Mouse (Mus musculus): ENCODE measurements at regions not wholly inside any gene's neighbourhood (a gene's known extent, or its start where the extent isn't known, plus 50 kb on each side); places are given as distances from the start of the nearest gene placed in this dataset.

- DNase-seq (ENCODE audit: low spot score in 2 of 2): no peak
Observed at GRCm38 (mm10) chr13:52362266-52362665, 168.8 kb downstream of the Diras2 start.

- no peak for DNase-seq (ENCODE audit: low spot score in 2 of 2)
Observed at GRCm38 (mm10) chr13:52369851-52370250, 161.2 kb downstream of the Diras2 start.

- peak; percentile 18 to 26 for DNase-seq (ENCODE audit: low spot score in 2 of 2)
Observed at GRCm38 (mm10) chr13:52371986-52372385, 159.1 kb downstream of the Diras2 start.

- DNase-seq (ENCODE audit: low spot score in 2 of 2): no peak
Observed at GRCm38 (mm10) chr13:52374781-52375180, 156.3 kb downstream of the Diras2 start.

- DNase-seq (ENCODE audit: low spot score in 2 of 2): no peak
Observed at GRCm38 (mm10) chr13:52378236-52378635, 152.8 kb downstream of the Diras2 start.

GRCm38 (mm10) chr13:52389271-52389670 lies 141.8 kb downstream of the Diras2 start:
- DNase-seq (ENCODE audit: low spot score in 2 of 2): no peak

GRCm38 (mm10) chr13:52395786-52396185 lies 135.3 kb downstream of the Diras2 start:
- no peak for DNase-seq (ENCODE audit: low spot score in 2 of 2)

- DNase-seq (ENCODE audit: low spot score in 2 of 2): no peak
Observed at GRCm38 (mm10) chr13:52398344-52398743, 132.7 kb downstream of the Diras2 start.

GRCm38 (mm10) chr13:52399143-52399542 lies 131.9 kb downstream of the Diras2 start:
- DNase-seq (ENCODE audit: low spot score in 2 of 2): no peak

GRCm38 (mm10) chr13:52403805-52404204 lies 127.3 kb downstream of the Diras2 start:
- no peak for DNase-seq (ENCODE audit: low spot score in 2 of 2)

GRCm38 (mm10) chr13:52416301-52416700 lies 114.8 kb downstream of the Diras2 start:
- no peak for DNase-seq (ENCODE audit: low spot score in 2 of 2)

- no peak for DNase-seq (ENCODE audit: low spot score in 2 of 2)
Observed at GRCm38 (mm10) chr13:52422456-52422855, 108.6 kb downstream of the Diras2 start.

- no peak for DNase-seq (ENCODE audit: low spot score in 2 of 2)
Observed at GRCm38 (mm10) chr13:52428527-52428926, 102.6 kb downstream of the Diras2 start.

GRCm38 (mm10) chr13:52436756-52437155 lies 94.3 kb downstream of the Diras2 start:
- peak; percentile 54 to 63 for DNase-seq (ENCODE audit: low spot score in 2 of 2)

GRCm38 (mm10) chr13:52445513-52445912 lies 85.6 kb downstream of the Diras2 start:
- peak; percentile 71 to 79 for DNase-seq (ENCODE audit: low spot score in 2 of 2)

- DNase-seq (ENCODE audit: low spot score in 2 of 2): no peak
Observed at GRCm38 (mm10) chr13:52448902-52449301, 82.2 kb downstream of the Diras2 start.

GRCm38 (mm10) chr13:52451486-52451885 lies 79.6 kb downstream of the Diras2 start:
- no peak for DNase-seq (ENCODE audit: low spot score in 2 of 2)

GRCm38 (mm10) chr13:52452291-52452690 lies 78.8 kb downstream of the Diras2 start:
- DNase-seq (ENCODE audit: low spot score in 2 of 2): no peak
